Mouse (Mus musculus) adrenal gland, postnatal 14 days (tissue): ENCODE measurements around the gene Bola1. TPM values are rescaled to one million over a fixed set of nuclear protein-coding genes. Genes with fewer than 3 reads are reported as not detected.
"Not testable (repeated sequence)": the region's sequence is repeated elsewhere in the genome, so short reads cannot be mapped to it uniquely, and the experiment has no call there.

Experiments
- DNase-seq: peaks from one replicate; pipeline ENCODE4 v3.0.0; 2021; ENCODE audit warnings: mixed read lengths
- total RNA-seq: library from RNA; stranded (reverse); gene quantifications from 2 replicates; pipeline ENCODE4 v1.2.3, GENCODE M21; 2021

The Bola1 gene
- total RNA-seq, 1 experiment from 2014 or later: 33.2 TPM

DNA sequence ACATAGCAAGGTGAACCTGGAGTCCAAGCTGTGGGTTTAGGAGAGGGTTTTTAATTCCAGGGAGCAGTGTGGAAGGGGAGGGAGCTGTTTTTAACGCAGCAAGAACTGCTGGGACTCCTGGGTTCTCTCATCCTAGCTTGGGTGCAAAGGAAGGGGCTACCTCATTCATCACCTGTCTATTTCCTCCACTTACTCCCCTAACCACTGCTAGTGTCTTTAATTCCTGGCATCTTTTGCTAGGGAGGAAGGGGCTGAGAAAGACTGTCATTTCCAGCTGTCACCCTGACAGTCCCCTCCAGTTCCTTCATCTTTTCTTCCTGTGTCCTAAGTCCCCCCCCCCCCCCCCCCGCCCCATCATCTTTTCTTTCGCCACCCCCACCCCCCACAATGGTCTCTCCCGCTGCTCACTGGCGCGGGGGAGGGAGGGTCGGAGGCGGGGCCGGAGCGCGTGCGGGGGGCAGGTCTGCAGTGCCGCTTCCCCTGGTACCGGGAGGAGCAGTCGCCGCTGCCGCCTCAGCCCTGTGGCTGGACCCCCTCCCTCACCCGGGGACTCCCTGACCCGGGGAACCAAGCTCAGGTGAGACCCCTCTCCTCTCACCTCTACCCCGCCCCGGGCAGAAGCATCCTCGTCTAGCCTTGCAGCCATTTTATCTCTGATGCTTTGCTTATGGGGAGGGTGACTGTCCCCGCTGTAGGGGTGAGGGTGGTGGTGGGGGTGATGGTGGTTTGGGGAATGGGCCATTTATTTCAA, 38.6 kb downstream of the Bola1 start, which contains the start of gene Sv2a:
Sv2a (plus strand) TSS at position 425 of the 751 bp plus-strand sequence.
- peak; percentile 79 for DNase-seq

DNA sequence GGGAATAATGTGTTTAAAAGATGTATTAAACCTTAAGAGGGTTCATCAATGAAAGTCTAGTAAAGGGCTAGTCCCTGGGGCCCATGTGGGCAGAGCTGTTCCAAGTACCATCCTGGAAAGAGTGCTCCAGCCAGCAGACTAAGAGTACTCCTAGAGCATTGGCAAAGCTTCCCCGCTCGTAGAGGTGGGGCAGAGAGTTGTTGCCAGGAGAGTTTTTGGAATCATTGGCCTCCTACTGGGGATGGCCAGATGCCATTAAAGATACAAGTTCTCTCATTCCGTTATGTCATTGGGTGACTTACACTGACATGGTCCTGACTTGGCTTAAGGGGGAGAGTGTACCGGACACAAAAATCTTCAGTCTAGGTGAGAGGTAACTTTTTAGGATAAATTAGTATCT, 40.0 kb downstream of the Bola1 start:
- DNase-seq: peak; percentile 70

DNA sequence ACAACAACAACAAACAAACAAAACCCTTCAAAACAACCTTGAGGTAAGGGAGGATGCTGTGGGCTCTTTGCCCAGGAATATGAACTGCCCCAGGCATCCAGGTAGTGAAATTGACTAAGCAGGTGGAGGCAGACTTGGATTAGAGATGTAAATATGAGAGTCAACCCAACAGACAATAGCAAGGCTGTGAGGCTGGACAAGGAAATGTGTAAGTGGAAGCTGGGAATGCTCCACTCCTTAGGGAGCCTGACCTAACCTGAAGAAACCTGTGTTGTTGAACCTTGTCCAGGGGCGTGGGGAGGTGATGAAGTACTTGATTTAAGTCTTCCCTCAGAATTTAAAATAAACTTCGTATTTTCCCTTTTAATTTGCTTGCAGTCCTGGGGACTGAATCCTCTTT, 40.6 kb downstream of the Bola1 start:
- no peak for DNase-seq

DNA sequence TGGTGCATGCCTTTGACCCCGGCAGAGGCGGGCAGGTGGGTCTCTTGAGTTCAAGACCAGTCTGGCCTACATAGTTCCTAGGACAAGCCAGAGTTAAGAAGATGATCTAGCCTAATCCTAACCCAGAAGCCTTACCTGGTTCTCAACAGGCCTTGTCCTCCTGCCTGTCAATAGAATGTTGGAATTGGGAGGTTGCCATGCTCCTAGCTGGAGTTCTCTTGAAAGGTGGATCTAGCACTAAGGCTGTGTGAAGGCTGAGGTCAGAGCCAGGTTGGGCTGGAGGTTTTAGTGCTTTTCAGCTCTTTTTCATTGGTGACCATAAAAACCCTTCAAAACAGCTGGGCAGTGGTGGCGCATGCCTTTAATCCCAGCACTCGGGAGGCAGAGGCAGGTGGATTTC, 41.1 kb downstream of the Bola1 start:
- no peak for DNase-seq

DNA sequence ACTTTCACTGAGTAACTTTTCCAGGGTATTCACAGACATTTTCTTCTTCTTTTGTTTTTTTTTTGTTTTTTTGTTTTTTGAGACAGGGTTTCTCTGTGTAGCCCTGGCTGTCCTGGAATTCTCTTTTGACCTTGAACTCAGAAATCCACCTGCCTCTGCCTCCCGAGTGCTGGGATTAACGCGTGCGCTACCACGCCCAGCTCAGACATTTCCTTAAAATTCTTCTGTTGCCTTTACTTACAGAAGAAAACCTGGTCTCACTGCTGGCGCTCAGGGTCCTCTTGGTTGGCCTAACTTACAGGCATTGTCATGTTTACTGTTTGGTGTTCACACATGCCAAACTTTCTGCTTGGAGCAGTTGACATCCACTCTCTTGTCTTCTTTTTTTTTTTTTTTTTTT, 44.3 kb downstream of the Bola1 start:
- DNase-seq: no peak

DNA sequence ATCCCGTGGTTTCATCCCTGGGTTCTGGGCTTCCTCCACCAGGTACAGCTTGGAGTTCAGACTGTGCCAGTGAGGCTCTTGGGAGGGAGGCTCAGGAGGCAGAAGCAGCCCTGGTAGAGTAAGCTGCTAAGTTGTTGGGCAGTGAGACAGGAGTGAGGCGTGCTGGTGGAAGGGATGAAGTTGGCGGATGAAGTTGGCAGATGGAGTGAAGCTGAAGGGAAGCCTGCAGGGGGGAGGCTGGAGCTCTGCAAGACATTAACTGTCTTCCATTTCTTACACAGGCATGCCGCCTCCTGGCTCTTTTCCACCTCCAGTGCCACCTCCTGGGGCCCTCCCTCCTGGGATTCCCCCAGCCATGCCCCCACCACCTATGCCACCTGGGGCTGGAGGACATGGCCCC, 45.5 kb downstream of the Bola1 start:
- DNase-seq: not testable (repeated sequence)

DNA sequence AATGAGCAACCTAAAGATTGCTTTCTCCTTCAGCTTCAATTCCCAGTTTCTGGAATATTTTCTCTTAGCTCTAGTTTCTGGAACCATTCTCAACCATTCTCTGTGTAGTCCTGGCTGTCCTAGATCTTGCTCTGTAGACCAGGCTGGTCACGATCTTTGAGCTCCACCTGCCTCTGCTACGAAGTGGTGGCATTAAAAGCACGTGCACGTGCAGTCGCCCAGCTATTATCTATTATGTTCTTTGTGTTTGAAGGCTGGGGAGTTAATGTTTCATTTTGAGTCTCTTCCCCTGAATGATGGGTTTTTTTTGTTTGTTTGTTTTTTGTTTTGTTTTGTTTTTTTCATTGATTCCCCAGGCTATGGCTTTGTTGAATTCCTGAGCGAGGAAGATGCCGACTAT, 46.3 kb downstream of the Bola1 start:
- DNase-seq: no peak

DNA sequence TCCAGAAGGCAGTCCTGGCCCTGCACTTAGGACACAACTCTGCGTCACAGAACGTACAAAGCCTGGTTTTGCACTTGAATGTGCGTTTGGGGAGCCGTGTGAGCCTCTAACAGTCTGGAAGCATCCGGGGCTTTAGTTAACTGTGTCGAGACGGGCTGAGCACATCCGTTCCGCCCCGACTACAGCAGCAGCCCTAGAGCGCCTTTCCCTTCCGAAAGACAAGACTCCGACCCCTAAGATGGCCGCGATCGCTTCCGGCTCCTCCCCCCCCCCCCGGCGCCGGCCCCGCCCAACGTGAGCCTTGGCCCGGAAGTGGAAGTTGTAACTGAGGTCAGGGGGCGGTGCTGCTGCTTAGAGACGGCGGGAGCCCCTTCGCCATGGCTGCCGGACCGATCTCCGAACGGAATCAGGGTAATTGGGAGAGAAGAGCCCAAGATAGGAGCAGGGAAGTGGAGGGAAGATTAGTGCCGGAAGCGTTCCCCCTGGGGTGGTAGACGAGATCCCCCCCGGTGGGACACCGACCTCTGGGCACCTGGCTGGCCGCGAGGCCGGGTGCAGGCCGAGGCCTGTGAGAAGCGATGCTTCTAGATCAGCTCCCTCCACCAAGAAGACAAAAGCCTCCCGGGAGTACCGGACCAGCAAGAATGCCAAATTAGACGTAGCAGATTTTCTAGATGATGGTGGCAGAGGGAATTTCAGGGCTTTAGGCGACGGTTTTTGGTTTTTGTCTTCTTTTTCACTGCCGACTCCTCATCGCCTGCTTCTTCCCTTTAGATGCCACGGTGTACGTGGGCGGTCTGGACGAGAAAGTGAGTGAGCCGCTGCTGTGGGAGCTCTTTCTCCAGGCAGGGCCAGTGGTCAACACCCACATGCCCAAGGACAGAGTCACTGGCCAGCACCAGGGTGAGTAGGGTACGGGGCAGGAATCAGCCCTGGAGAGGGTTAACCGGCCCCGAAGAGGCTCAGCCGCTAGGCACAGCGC, 47.0 kb downstream of the Bola1 start, which contains the start of gene Sf3b4:
Sf3b4 (plus strand) TSS at position 136 of the 982 bp plus-strand sequence.
- DNase-seq: peak; percentile 93

DNA sequence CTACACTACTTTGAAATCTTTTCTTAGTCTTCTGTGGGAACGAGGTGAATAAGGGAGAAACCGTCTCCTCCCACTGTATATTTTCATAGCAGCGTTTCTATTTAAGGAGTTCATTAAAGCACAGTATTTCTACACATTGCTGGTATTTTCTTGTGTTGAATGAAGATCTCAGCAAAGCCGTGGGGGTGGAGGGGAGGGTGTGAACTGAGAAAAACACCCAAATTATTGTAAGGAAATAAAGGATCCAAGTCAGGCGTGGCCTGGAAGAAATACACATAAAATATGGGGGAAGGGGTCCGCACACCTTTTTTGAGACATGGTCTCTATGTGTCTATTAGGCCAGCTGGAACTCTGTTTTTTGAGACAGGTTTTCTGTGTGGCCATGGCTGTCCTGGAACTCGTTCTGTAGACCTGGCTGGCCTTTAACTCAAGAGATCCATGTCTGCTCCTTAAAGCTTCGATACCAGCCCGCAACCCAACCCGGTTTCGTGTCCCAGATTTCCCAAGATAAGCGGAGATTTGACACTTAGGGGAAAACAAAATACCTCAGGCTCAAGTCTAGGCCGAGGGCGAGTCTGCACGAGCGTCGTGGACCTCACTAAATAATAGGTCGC, 47.8 kb downstream of the Bola1 start:
- no peak for DNase-seq

DNA sequence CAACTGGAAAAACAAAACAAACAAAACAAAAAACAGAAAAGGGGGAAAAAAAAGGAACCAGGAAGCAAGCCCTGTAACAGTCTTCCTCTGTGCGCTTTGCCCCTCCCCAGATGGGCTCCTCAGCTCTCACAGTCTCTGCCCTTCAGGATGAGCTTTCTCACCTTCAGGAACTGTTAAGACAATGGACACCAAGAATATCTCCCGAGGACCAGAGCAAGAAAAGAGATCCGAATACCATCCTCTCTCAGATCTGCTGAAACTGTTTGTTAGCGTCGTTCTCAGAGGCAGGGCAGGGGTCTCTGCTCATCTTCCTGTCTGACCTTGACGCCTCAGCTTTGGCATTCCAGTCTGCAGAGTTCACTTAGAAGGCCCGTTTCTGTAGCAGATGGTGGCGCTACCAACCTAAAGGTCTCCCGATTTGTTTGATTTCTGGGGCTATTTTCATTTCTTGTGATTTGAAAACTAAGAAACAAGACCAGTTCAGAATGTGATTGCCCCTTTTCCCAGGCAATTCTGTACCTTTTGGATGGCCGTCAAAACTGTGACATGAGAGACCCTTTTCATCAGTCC, 48.4 kb downstream of the Bola1 start:
- DNase-seq: no peak

DNA sequence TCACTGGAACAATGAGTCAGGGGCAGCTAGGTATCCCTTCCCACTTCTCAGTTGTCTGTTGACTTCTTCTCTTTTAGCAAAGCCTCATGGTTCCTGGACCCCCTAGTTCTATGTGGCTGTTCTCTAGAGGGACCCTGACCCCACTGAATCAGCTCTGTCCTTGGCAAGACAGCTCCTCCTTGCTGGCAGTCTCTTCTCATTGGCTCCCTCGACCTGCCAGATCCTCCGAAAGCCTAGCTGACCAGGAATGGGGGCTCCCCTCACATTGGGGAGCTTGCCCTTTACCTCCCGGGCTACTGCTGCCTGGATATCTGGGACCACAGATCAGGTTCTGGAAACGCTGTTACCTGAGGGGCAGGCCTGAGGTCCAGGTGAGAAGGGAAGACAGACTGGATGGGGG, 49.2 kb downstream of the Bola1 start:
- DNase-seq: peak; percentile 37

DNA sequence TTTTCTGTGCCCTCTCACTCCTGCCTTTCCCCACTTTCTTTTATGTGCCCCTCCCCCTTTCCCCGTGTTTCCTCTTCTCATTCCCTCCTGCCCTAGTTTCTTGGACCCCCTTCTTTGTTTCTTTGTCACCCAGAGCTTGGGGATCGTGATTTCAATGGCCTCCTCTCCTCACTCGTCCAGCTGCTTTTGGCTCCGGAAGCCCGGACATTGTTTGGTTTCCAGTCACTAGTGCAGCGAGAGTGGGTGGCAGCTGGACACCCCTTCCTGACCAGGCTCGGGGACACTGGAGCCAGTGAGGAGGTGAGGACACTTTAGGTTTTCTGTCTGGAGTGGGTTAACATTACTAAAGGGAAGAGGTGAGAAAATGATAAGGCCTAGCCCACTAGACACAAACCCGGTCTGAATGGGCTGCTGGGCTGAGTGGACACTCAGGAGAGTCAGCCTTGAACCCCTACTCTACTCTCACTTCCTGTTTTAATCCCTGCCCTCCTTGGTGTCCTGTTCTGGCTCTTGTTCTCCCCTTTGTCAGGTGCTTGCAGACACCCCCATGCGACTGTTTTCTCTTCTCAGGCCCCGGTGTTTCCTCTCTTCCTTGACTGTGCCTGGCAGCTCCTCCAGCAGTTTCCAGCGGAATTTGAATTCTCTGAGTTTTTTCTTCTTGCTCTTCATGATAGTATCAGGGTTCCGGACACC, 50.9 kb downstream of the Bola1 start:
- DNase-seq: no peak

DNA sequence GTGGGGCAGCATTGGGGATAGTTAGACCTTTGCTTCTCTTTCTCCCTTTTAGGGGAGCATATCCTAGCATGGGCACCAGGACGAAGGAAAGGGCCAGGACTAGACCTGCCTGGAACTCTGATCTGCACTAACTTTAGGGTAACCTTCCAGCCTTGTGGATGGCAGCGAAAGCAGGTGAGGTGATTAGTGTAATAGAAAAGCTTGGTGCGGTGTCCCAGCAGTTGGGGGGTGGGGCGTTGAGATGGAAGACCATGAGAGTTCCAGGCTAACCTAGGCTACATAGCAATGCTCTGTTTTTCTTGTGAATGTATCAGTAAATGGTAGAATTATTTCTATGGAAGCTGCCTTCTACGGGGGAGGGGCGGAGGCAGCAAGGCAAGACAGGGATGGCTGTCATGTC, 56.5 kb downstream of the Bola1 start:
- DNase-seq: no peak

DNA sequence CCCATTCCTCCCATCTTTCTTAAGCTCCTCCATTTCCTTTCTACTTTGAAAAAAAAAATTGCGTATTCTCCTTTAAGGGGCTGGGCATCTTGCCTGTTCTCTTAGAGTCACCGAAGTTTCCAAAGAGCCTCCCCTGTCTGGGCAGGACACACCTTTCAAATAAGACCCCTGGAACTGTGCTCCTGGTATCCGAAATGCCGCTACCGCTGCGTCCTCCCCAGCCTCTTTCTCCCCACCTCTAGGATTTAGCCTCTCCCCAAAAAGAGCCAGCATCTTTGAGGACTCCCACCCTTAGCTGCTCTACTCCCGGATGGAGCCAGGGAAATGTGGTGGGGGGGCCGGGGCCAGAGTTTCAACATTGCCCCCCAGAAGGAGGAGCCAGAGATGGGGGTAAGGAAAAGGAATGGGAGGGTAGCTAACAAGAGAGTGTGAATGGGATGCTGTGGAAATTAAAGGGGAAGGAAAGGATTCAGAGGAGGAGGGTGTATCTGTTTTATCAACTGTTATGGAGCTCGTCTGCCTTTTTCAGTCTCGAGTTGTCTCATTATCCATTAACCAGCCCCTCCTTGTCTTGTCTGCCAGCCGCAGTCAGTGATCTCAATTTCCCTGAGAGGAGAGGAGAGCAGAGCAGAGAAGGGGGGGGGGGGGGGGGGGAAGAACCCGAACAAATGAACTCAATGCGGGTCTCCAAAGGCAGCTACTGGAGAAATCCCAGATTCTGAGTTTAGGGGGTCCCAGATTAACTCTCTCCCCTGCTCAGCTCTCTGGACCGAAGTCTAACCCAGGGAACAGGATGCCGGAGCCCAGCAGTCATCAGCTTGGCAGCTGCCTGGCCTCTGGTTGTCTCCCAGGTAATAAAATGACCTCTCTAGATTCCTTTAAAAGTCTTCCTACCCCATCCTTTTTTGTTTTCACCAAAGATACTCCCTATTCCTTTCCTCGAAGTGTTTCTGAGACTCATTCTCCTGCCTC, 57.4 kb downstream of the Bola1 start, which contains the start of gene Mtmr11:
Mtmr11 (plus strand) TSS at position 136 of the 972 bp plus-strand sequence.
- DNase-seq: peak; percentile 33

DNA sequence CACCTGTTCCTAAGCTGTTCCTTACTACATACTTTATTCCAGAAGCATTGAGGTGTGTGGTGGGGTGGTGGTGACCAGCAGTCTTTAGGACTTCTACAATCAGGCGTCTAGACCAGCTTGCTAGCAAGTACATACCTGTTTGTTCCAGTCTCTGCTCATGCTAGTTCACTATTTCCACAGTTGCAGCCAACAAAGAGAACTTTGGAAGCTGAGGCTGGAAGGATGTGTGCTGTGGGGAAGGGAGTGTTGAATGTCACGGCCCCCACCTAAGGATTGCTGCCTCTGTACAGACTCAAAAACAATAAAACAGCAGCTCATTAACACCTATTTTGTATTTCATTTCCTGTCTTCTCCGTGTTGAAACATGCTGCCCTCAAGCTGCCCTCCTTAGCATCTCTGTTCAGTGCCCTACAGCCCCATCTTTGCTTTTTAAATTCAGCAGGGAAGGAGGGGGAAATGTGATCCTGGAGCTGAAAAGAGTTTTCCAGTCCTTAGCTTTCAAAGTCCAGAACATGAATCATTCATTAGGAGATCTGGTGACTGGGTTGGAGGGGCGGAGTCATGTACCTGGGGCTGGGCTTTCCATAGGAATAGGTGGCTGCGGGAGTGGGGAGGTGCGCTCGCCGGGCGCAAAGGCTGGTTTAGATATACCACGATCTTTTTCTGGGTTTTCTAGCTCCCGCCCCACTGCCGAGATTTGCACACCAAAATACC, 58.5 kb downstream of the Bola1 start:
- peak; percentile 80 for DNase-seq

DNA sequence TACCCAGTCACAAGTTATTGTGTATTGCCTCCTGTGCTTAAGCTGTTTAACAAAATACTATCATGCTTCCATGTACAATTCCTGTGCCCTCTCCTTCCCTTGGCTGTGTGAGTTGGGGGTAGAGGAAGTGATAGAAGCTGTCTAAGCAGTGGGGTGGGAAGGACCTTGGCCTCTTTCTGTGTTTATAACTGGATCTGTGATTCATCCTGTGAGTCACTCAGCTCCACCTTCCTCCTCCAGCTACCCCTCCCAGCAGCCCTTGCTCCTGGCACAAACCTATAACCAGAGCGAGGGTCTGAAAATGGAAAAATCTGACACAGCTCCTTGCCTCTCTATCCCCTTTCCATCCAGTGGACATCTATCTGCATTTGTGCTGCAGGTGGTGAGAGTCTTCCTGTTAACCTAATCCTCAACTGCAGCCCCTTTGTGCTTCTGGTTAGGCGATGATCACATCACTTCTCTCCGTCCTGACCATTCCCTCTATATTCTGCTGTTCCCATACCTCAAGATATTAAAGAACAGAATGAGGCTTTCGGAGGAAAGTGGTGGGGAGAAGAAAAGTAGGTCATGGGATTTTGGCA, 59.2 kb downstream of the Bola1 start:
- peak; percentile 84 for DNase-seq

DNA sequence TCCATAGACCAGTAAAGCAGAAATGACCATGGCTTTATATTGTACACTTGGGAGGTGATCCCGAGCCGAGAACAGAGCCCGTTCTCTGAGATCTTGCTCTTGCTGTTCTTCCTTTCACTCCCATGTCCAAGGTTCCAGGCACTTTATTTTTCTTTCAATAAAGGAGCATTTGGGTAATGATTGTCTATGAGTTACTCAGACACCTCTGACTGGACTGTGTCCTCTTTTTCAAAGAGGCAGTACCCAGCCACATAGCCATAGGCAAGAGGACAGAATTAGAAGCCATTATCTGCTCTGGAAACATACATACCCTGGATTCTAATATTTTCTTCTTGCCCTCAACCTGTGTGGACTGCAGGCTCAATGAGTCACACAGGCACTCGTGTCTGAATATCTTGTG, 59.7 kb downstream of the Bola1 start:
- DNase-seq: no peak

DNA sequence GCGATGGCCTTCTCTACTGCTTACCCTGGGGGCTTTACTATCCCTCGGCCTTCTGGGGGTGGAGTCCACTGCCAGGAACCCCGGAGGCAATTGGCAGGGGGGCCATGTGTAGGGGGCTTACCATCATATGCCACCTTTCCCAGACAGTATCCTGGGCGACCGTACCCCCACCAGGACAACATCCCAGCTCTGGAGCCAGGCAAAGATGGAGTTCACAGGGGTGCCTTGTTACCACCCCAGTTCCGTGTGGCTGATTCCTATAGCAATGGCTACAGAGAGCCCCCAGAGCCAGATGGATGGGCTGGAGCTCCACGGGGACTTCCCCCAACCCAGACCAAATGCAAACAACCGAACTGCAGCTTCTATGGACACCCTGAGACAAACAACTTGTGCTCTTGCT, 64.0 kb downstream of the Bola1 start:
- DNase-seq: no peak

DNA sequence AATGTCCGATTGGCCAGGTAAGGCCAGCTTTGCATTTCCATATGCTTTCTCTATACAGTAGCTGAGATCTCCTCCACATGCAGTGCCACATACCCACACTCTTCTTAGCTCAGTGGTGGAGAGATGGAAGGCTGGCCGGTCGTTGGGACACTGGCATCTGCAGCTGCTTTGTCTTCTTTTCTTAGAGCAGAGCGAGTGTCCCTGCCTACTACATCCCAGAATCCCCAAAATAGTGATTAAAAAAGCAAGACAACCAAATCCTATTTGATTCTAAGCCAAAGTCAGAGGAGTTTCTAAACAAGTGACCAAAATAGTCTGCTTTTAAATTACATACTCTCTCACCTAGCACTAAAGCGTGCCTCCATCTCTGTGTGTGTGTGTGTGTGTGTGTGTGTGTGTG, 66.9 kb downstream of the Bola1 start:
- DNase-seq: no peak
